Mouse (Mus musculus) lung, adult 2 months (tissue): ENCODE measurements around the gene Grin2b. TPM values are rescaled to one million over a fixed set of nuclear protein-coding genes. Genes with fewer than 3 reads are reported as not detected.
"Not testable (repeated sequence)": the region's sequence is repeated elsewhere in the genome, so short reads cannot be mapped to it uniquely, and the experiment has no call there.

Experiments used
- DNase-seq: peaks from one replicate; pipeline ENCODE4 v3.0.0; 2022
- H3K4me1 ChIP-seq: fragments of 200-500 bp; 2 replicates; pipeline ENCODE4 v1.6.1; 2011; ENCODE audit warnings: low read length; ENCODE audit not compliant: control insufficient read depth, insufficient read depth
- H3K4me3 ChIP-seq: fragments of 200-500 bp; replicated peaks from 2 replicates; pipeline ENCODE3; 2011; ENCODE audit warnings: low read depth, mild to moderate bottlenecking, control low read depth, low read length; ENCODE audit errors: extremely low read depth
- CTCF ChIP-seq: fragments of 200-500 bp; IDR thresholded peaks from 2 replicates; pipeline ENCODE4 v1.5.1; 2011; ENCODE audit warnings: mild to moderate bottlenecking, low read length, control low read depth; ENCODE audit not compliant: insufficient read depth
- POLR2A ChIP-seq: fragments of 200-500 bp; IDR thresholded peaks from 2 replicates; pipeline ENCODE4 v1.6.1; 2011; ENCODE audit warnings: low read depth, mild to moderate bottlenecking, control low read depth, low read length, borderline replicate concordance; ENCODE audit errors: extremely low read depth
- WGBS: fragments of 180-500 bp; shearing (Covaris S2); methylation state at CpG from one replicate; pipeline ENCODE4 v1.1.7; 2018; 5-methylcytosine and 5-hydroxymethylcytosine counted together
- polyA plus RNA-seq: library from polyadenylated mRNA; depleted of rRNA; stranded (reverse); fragments of >200 nt; gene quantifications from 2 replicates; pipeline ENCODE4 v1.2.3, GENCODE M21; 2012; rRNA removed

Grin2b gene
- polyA plus RNA-seq, 1 experiment: 0.12 TPM

DNA sequence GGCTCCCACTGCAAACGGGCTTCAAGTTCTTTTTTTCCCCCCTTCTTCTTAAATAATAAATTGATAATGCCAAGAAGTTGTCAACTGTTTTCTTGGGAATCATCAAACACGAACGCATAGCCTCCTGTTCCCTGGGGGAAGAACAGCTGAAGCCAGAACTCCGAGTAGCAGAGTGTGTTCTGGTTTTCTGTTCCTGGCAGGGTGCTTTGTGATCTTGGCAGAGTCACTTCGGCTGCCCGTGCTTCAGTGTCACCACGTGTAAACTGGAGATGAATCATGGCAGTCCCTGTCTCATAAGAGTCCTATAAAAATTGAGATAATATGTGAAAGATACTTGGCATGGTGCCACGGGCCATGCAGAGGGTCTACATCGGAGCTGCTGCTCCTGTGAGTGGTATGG, 485.4 kb downstream of the Grin2b start:
- Histone ChIP-seq H3K4me1 (no peaks in the 10 kb centered on the region), H3K4me3 (no peak overlapping the region)
- 67% methylated on average over 9 of the region's 9 CpGs for WGBS
- TF ChIP-seq CTCF: no peak
- no peak for TF ChIP-seq POLR2A
- no peak for DNase-seq

GRCm38 (mm10) chr6:135684206-135684605, 489.1 kb downstream of the Grin2b start:
- WGBS: 60% methylated on average over 2 of the region's 2 CpGs
- Histone ChIP-seq H3K4me1 (no peaks in the 10 kb centered on the region), H3K4me3 (no peak overlapping the region)
- DNase-seq: no peak
- TF ChIP-seq CTCF (no peak), POLR2A (no peak)

- not testable (repeated sequence) for H3K4me3 ChIP-seq, H3K4me1 ChIP-seq, DNase-seq
- 69% methylated on average over 4 of the region's 4 CpGs for WGBS
Observed at GRCm38 (mm10) chr6:135681423-135681822, 491.9 kb downstream of the Grin2b start.

DNA sequence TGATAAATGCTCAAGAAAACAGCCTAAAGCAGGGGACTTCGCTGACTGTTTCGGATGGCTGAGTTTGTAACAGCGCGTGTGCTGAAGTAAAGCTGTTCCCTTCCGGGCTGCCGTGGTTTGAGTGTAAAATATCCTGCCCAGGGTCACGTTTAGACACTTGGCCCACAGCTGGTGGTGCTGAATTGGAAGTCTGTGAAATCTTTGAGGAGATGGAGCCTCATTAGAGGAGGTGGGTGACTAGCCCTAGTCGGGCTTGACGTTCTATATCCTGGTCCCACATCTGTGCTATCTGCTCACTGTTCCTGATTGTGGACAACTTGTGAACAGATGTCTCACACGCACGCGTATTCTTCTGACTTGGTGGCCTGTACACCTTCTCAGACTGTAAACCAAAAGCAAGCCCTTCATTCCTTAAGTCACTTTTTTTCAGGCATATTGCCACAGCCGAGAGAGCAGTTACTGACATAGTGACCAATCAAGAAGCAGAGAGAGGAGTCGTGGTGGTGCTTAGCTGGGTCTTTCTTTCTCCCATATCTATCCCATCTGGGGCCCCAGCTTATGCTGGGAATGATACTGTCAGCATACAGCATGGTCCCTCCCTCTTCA, 493.1 kb downstream of the Grin2b start:
- no peak for DNase-seq
- H3K4me3 ChIP-seq: no peak overlapping the region
- H3K4me1 ChIP-seq: no peaks in the 10 kb centered on the region
- TF ChIP-seq CTCF (no peak), POLR2A (no peak)
- 81% methylated on average over 14 of the region's 14 CpGs for WGBS

DNA sequence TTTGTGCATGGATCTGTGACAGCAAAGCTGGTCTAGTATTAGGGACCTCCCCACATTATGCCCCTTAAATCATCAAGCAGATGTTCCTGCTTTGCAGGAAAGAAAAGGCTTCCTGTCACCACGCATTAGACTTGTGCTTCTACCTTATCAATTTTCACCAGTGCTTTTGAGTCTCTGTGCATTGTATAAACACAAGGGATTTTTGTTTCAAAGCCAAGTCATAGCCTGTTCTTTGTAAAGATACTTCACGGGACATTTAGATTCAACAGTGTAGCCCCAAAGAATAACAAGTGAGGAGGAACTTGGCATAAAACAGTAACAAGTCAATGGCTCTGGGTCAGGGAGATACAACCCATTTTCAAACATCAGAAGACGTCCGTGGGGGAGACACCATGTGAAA, 498.9 kb downstream of the Grin2b start:
- Histone ChIP-seq H3K4me3 (no peak overlapping the region), H3K4me1 (no peaks in the 10 kb centered on the region; the same call in none of the 2 replicates)
- TF ChIP-seq POLR2A (no peak), CTCF (no peak)
- 18% methylated on average over 4 of the region's 4 CpGs for WGBS
- no peak for DNase-seq

GRCm38 (mm10) chr6:135672003-135672402, 501.3 kb downstream of the Grin2b start:
- TF ChIP-seq CTCF (no peak), POLR2A (no peak)
- no peak for DNase-seq
- Histone ChIP-seq H3K4me3 (no peak overlapping the region), H3K4me1 (no peaks in the 10 kb centered on the region; the same call in none of the 2 replicates)

Other genes with a start within 250 kb of the Grin2b start
- not detected in 2 replicates for gene Gm8994, start 154.0 kb upstream of the Grin2b start, polyA plus RNA-seq
- 0.11 TPM in 1 of 2 replicates, not detected in the other for gene E330021D16Rik, start 242.1 kb upstream of the Grin2b start, polyA plus RNA-seq